Mouse (Mus musculus) urinary bladder, postnatal 36 days (tissue): ENCODE measurements at regions not wholly inside any gene's neighbourhood (a gene's known extent, or its start where the extent isn't known, plus 50 kb on each side); places are given as distances from the start of the nearest gene placed in this dataset.
"Not testable (repeated sequence)": the region's sequence is repeated elsewhere in the genome, so short reads cannot be mapped to it uniquely, and the experiment has no call there.

ENCODE experiments used
- DNase-seq, 2 experiments: peaks; one replicate each; pipeline ENCODE4 v3.0.0; 2022; ENCODE audit warnings: low spot score in 2 of 2, mixed read lengths in 1 of 2

DNA sequence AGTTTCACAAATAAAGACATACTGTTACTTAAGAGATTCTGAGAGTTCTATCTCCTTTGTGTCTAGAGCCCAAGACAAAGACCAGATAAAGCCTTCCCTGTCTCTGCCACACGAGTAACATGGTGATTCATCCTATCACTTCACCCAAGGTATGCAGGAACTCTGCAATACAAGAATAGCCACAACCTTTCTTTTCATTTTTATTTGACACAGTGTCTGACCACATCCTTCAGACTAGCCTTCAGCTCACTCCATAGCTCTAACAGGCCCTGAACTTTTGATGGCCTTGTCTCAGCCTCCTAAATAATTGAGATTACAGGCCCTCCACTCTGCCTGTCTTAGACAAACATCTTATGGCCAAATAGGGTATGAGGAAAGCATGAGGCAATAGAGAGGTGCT is 337.6 kb upstream of the Cdh5 start:
- DNase-seq, result no peak

DNA sequence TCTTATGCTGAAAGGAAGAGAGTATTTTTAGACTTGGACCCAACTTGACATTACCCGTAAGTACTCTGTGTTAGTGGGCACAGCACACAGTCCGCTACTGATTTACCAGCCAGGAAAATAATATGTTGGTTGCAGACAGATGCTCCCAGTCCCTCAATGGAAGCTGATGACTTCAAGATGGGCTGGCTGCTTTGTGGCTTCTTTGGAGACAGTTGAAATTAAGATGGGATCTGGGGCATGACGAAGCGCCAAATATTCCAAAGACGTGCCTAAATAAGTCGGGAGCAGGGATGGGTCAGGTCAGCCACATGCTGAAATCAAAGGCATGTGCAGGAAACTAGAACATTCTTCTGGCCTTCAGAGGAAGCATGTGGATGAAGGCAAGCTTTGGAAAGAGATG is 321.8 kb upstream of the Cdh5 start:
- DNase-seq, result no peak

DNA sequence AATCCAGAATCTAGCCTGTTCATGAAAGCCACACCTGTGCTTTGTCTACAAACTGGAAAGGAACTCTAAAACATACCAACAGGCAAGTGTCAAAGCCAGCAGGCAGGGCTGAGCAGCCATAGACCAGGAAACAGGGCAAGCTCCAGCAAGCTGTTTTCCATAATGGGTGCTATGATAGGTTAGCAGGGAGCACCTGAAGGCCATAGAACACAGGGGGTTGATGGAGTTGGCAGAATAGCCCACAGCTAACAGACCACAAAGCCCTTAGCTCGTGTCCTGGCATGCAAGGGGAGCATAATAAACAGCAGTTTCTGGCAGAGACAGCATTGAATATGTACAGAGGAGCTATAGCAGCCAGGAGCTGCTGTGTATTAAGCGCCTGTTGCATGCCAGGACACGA is 313.1 kb upstream of the Cdh5 start:
- DNase-seq, result peak; percentile 17 to 20

DNA sequence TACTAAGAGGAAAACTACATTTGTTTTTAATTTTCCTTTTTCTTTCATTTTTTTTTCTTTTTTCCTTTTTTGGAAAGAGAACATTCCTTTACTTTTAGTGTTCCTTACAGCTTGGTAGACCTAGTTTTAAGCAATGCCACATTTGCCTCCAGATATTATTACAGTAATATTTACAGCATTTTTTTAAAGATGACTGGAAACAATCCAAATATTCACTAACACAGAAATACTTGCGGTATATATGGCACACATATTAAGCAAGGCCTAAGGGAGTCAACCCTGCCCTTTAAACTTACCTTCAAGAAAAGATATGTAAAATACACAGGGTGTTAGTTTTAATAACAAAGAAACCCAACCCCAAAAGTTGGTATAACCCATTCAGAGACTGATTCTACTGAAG is 308.1 kb upstream of the Cdh5 start:
- no peak for DNase-seq

DNA sequence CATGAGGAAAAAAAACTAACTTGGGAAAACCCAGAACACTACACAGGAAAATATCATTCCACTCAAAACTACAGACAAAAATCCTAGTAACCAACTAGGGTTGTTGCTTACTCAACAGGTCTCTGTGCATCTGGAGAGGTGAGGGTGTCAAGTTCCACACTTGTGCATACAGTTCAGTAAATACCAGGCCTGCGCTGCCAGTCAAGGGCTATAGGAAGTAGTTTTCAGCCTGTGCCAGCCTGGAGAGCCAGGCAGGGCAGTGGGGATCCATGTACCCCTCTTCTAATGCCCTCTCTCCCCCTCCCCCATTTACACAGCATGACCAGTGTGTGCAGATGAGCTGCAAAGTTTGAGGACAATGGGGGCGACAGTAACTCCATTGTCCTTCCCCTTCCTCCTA is 302.8 kb upstream of the Cdh5 start:
- not testable (repeated sequence) for DNase-seq

DNA sequence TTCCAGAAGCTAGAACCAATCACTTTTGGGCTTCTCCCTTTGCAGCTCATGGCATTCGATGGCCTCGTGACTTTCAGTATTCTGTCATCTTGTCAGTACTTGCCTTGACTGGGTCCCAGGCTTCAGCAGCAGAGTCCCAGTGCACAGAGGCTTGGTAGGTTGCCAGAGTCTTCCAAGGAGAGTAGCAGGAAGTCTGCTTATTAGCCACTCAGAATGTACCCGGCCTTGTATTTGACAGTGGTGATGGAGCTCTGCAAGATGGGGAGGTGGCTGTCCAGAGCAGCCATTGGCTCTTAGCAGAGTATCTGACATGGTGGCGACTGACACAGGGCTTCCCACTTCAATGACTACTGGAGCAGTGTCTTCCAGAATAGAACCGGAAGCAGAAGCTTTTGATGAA is 293.3 kb upstream of the Cdh5 start:
- DNase-seq, result no peak

DNA sequence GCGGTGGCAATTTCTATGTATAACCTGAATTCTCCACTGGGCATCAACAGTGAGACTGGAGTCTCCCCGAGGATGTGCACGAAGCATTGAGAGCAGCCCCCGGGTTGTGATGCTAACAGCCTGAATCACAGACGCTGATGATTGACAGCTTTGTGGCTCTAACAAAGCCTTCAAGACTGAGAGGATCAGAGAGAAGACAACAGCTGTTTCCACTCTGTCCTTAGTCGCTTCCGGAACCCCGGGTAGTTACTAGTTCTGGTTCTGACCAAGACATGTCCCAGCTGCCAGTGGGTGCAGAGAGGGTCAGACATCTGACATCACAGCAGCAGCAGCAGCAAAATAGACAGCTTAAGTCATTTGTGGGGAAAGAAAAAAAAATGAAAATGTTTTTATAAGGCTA is 292.8 kb upstream of the Cdh5 start:
- DNase-seq, result no peak

DNA sequence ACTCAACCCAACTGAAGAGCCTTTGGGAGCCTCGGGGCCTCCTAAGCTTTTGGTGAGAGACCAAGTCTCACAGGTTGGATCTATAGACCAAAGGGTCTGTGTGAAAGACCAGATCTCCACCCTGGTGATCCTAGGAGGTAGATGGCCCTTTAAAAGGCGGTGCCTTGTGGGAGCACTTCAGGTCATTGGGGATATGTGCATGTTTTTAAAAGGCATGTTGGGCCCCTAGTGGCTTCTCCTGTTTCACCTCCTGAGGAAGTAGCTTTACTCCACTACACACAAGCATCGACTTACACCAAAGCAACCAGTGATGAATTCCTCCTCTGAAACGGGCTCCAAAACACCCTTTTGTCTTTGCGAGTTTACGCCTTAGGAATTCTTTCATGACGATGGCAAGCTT is 292.3 kb upstream of the Cdh5 start:
- no peak for DNase-seq

DNA sequence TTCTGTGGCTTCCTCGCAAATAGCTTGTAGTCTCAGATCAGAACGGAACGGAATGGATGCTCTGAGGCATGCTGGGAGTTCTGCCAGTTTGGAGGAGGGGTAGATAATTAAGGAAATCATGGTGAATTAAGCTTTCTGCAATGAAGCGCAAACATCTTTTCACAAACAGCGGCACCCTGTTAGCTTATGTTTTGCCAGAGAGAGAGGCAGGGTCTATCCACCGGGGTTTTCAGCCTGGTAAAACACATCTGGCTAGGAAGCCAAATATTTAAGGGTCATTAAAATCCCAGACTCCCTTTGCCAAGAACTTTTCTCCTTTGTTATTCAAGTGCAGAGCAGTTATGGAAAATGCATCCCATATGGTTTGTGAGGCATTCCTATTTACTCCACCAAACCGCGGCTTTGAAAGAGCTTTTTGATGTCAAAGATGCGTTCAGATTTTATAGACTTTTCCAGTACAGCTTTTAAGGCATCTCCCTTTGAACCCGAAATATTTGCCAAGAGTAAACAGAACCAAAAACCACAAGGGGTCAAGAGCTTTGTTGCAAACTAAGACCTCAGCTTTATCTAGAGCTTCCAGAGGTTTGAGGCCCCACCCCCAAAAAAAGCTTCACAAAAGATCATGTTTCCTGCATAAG is 287.4 kb upstream of the Cdh5 start:
- no peak for DNase-seq

DNA sequence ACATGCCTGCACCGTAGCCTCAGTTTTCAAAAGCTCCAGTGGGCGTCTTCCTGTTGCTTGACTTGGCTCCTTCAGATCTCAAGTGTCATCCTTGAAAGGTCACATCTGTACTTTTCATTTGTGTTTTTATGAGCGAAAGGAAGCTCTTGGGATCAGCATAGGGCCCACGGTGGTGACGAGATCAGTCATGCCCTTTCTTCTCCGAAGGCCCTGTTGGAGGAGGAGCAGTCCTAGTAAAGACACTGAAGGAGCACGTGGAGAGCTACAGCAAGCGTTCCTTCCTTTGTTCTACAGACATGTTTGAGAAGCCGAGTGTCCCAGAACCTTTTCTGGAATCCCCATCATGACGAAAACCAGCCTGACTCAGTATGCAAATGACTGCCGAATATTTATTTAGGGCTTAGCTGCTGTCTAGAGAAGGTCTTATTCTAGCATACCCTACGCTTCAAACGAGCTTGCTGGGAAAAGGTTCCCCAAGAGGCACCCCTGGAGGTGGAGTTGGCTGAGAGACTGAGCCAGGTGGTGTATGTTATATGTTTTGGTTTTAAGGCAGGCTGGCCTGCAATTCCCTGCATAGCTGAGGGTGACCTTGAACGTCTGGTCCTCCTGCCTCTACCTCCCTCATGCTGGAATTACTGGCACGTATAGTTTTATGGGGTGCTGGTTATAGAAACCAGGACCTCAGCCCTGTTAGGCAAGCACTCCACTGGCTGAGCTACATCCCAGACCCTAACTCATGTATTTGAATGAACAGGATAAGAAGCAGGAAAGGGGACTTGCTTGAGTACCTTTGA is 285.1 kb upstream of the Cdh5 start:
- no peak for DNase-seq

DNA sequence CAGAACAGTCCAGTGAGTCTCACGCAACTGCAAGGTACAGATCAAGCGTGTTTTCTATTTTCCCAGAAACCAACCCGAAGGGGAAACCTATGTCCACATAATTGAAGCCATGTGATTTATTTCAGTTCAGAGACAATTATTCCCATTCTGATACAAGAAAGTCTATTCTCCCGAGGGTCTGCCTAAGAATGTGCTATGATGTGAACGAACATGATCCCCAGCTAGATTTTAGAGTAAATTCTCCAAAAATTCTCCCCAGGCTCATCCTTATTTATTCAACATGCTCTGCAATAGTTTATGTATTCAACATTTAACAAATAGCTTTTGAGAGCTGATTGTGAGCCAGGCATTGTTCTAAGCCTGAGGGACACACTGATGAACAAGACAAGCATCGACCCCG is 277.9 kb upstream of the Cdh5 start:
- no peak for DNase-seq

DNA sequence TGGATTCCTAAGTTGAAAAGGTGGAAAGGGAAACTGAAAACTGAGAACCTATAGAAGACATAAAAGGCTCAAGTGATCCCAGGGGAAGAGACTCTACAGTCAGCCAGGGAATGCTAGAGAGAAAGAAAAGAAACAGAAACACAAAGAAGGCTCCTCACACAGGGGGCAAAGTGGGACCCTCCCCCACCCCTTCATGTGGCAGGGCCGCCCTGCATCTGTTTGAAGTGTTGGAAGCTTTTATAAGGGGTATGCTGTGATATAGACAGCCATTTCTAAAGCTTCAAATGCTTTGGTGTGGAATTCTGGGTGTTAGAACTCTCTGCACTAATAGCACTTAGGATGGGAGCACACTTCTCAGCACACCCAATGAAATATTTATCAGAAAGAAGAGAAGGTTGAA is 276.7 kb upstream of the Cdh5 start:
- DNase-seq, result no peak

DNA sequence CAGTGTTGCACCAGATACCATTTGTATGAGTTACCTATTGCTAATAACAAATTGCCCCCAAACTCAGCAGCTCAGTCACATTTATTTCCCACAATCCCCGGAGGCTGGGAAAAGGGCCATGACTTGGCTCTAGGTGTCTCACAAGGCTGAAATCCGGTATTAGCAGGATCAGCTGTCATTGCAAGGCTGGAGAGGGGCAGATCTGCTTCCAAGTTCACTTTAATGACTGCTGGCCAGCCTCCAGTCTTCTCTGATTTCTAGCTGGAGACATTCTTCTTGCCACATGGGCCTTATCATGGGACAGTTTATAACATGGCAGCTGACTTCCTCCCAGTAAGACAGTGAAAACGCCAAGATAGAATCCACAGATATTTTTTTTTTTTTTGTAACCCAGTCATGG is 276.1 kb upstream of the Cdh5 start:
- DNase-seq, result peak; percentile 42 to 55

DNA sequence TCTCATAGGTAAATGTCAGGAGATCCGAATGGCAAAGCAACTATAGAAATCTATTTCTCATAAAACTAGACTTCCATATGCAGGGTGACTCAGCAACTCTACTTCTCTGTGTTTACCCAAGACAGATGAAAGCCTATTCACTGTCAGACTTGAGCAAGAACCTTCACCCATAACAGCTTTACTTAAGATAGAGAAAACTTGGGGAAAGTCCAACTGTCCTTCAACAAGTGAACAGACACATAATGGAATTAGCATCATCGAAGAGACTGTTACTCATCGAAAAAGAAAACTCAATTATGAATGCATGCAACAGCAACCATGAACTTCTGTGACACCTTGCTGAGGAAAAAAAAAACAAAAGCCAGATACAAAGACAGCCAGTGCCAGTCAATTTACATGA is 271.0 kb upstream of the Cdh5 start:
- no peak for DNase-seq

DNA sequence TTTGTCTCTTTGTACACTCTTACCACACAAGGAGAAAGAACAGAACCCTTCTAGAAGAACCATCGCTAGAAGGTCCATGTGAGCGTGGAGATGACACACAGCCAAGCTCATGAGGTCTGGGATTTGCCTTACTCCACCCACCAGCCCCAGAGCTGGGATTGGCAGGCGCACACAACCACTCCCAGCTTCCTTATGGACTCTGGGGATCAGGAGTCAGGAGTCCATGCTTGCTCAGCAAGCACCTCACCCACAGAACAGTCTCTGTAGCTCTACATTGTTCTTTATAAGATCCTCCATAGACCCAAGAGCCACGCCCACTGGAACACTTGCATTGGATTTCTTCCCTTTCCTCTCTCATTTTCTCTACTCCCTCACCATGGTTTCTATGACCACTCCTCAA is 261.4 kb upstream of the Cdh5 start:
- DNase-seq, result no peak

DNA sequence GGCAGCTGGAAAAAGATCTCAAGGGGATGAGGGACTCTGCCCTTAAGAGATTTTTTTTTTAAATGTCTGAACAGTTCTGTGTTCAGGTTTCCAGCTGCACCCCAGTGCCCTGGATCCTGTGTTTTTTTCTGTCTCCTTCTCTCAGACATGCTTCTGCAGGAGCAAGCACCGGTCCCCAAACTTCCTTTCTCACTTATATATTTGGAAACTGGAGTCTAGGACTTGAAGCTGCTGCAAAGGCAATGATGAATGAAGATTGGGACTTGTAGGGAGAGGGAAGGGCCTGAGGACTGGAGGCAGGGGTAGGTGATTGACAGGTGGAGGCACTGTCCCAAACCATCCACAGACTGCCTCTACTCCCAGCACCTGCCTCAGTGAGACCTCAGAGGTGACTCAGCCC is 255.5 kb upstream of the Cdh5 start:
- DNase-seq, result no peak

DNA sequence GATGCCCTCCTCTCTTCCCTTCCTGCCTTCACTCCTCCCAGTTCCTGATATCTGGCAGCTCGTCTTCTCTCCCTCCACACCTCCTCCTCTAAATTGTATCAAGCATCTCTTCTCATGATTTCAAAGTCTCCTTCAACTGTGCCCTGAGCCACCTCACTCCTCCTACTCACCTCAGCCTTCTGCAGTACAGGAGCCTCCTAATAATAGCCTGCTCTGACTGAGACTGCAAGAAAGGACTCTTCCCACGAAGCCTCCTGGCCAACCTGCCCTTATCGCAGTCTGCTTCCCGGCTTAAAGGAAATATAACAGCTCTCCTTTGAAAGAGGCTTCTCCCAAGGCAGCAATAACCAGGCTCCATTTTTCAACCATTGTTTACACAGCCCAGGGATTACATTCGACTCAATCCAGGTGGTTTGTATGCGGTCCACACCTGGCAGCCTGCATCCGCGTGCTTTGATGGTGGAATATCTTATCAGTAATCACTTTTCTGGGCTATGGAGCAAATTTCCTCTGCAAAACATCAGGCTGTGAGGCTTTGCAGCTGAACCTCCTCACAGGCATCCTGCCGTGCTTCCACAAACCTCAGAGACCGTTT is 254.9 kb upstream of the Cdh5 start:
- no peak for DNase-seq

DNA sequence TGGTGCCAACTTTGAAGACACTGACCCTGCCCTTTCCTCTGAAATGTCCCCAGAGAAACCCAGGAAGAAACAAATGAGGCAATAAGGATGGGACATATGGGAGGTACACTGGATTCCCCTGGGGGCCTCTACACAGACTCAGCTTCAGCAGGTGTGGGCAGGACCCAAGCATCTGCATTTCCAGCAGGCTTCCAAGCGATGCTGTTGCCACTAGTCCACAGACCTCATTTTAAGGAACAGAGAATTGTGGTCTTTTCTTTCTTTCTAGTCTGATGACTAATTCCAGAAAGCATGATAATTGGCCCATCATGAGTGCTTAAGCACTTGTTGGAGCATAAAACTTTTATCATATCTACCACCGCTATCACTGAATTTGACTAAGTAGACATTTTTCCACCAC is 251.6 kb upstream of the Cdh5 start:
- DNase-seq, result no peak

DNA sequence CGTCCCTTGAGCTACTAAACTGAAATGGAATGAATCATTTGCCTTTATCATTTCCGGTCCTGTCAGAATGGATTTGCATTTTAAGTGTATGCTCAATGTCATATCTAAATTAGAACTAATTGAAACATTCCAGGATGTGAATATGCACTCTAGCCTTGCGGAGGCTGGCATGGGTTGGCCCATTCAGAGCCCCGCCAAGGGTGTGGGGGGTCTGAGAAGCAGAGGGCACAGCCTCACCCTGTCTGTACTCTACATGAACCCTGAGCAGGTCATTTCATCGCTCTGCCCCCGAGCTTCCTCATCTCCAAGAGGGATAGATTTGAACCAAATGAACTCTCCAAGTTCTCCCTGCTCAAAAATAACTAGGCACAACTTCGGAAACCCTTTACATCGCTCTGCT is 250.1 kb upstream of the Cdh5 start:
- no peak for DNase-seq

DNA sequence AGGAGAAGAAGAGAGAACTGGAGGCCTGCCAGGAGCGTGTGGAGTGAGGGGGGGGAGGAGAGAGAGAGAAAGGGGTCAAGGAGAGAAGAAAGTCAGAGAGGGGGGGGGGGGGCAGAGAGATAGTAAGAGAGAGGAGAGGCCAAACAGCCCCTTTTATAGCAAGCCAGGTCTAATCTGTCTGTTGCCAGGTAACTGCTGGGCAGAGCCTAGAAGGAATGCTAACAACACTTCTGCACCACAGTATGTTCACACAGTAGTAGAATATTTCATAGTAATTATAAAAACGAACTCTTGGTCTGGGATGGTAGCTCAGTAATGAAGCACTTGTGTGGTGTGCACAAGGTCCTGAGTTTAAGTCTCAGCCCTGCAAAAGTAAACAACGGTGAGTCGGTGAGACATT is 248.4 kb upstream of the Cdh5 start:
- DNase-seq, result no peak

DNA sequence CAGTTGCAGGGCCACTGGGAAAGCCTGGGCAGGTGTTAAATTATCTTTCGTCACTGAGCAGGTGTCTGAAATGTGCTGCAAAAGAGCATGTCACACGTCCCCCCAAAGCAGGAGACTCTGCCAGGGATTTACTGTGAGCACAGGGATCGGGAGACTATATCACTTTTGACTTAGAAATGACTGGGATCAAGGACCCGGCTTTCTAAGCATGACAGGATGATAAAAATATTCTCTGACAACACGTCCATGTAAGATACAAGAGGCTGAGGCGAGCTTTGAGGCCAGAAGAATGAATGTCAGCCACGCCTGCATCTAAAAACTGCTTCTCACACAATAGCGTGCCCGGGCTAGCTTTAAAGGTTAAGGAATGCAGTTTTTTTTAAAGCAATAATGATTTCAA is 246.1 kb upstream of the Cdh5 start:
- no peak for DNase-seq

DNA sequence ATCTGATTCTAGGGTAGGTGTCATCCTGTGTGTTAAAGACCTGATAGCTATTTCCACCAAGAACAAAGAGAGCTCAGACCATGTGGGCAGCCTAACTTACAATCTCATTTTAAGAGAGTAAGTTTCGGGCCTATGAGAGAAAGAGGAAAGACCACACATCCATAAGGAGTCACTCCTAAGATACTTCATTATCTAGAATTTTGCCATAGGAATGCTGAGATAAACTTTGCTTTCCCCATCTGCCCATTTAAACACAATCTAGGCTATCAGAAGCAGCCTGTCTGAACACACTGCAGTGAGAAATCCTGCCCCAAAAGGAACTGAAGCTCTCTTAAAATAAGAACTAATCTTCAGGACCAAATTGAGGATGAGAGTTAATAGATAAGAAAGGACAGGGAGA is 242.3 kb upstream of the Cdh5 start:
- no peak for DNase-seq
